Mouse (Mus musculus) heart, embryonic 14.5 days (tissue): ENCODE data around the gene Rab3il1. TPM values are rescaled to one million over a fixed set of nuclear protein-coding genes. Genes with fewer than 3 reads are reported as not detected.

ENCODE experiments used
- ATAC-seq: fragments of 200-750 bp; cut with Nextera tagmentation; 2 replicates; pipeline ENCODE4 v1.8.0; 2017; ENCODE audit warnings: low read depth, moderate TSS enrichment; ENCODE audit not compliant: insufficient number of reproducible peaks, insufficient read depth, low FRiP score
- H3K27ac ChIP-seq, 2 experiments: fragments of 200-500 bp in 1 of 2; fragments of 300-500 bp in 1 of 2; sonication (generic) in 1 of 2; replicated peaks in 1 of 2; 2 replicates each; pipeline ENCODE4 v1.5.1; 2012 to 2014; ENCODE audit warnings: low read depth in 2 of 2, low read length in 2 of 2, control low read depth in 1 of 2, mild to moderate bottlenecking in 1 of 2, mixed read lengths in 1 of 2; ENCODE audit not compliant: control insufficient read depth in 1 of 2, insufficient read depth in 1 of 2
- H3K27me3 ChIP-seq: fragments of 300-500 bp; sonication (generic); 2 replicates; pipeline ENCODE4 v1.6.1; 2014; ENCODE audit warnings: mild to moderate bottlenecking, low read length, control low read depth; ENCODE audit not compliant: control insufficient read depth, insufficient read depth
- H3K36me3 ChIP-seq: fragments of 300-500 bp; sonication (generic); 2 replicates; pipeline ENCODE4 v1.6.1; 2014; ENCODE audit warnings: mild to moderate bottlenecking, control low read depth, low read length, mixed read lengths; ENCODE audit not compliant: control insufficient read depth, insufficient read depth
- H3K4me1 ChIP-seq, 2 experiments: fragments of 200-500 bp in 1 of 2; fragments of 300-500 bp in 1 of 2; sonication (generic) in 1 of 2; 2 replicates each; pipeline ENCODE4 v1.6.1; 2012 to 2014; ENCODE audit warnings: low read length in 2 of 2, control low read depth in 1 of 2, mixed read lengths in 1 of 2; ENCODE audit not compliant: control insufficient read depth in 2 of 2, insufficient read depth in 2 of 2
- H3K4me2 ChIP-seq: fragments of 300-500 bp; sonication (generic); 2 replicates; pipeline ENCODE4 v1.6.1; 2014; ENCODE audit warnings: mild to moderate bottlenecking, low read length
- H3K4me3 ChIP-seq, 2 experiments: fragments of 200-500 bp in 1 of 2; fragments of 300-500 bp in 1 of 2; sonication (generic) in 1 of 2; 2 replicates each; pipeline ENCODE4 v1.5.1; 2012 to 2014; ENCODE audit warnings: low read length in 2 of 2, mild to moderate bottlenecking in 2 of 2, control low read depth in 1 of 2, low read depth in 1 of 2, moderate library complexity in 1 of 2; ENCODE audit not compliant: control insufficient read depth in 1 of 2, insufficient read depth in 1 of 2
- H3K9ac ChIP-seq: fragments of 300-500 bp; sonication (generic); 2 replicates; pipeline ENCODE4 v1.6.1; 2014; ENCODE audit warnings: mild to moderate bottlenecking, low read length
- H3K9me3 ChIP-seq: fragments of 300-500 bp; sonication (generic); 2 replicates; pipeline ENCODE4 v1.6.1; 2016; ENCODE audit warnings: low read length, control low read depth; ENCODE audit not compliant: control insufficient read depth
- WGBS: fragments of 180-500 bp; shearing (Covaris S2); extraction: QIAGEN DNeasy Blood & Tissue Kit; methylation state at CpG from one replicate; pipeline ENCODE4 v1.1.7; 2014; 5-methylcytosine and 5-hydroxymethylcytosine counted together
- polyA plus RNA-seq: library from polyadenylated mRNA; unstranded; fragments of >200 nt; fragmentation: Nextera tagmentation; extraction: Ambion mirVana; gene quantifications from 2 replicates; pipeline ENCODE4 v1.2.1, GENCODE M21; 2014

Gene Rab3il1
- polyA plus RNA-seq, 1 experiment from 2014 or later = 27.6 TPM

DNA sequence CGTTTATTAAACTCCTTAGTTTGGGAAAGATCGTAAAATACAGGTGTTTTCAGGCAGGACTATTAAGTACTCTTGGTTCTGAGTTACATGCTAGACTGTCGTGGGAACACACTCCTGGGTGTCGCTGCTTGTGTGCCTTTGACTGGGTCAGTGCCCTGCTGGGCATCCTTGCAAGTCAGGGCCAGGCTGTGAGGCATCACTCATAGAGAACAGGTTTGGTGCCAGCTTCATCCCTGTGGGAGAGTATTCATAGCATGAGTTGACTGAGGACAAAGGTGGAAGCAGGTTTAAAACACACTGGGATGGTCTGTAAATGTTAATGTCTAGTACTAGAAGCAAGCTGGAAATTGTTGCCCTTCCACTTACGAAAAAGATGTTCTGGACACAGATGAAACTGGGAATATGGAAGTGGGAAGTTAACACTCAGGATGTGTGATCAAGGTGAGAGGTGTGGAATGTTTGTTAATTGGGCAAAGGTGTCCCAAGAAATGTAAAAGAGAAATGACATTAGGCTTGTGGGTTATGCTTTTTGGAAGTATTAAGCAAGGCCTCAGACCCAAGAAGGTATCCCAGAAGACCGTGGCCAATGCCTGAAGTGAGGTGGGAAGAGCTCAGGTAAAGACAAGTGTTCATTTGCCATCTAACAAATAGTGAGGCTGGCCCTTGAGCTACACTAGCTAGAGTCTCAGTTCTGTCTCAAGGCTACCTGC is 16.1 kb upstream of the Rab3il1 start:
- 92% methylated on average over 6 of the region's 6 CpGs for WGBS
- Histone ChIP-seq H3K4me1 (peaks cover 9 to 19% of the 10 kb centered on the region in 2 experiments), H3K27me3 (no peaks in the 10 kb centered on the region), H3K4me3 (no peak overlapping the region), H3K36me3 (peaks cover 31% of the 10 kb centered on the region), H3K27ac (no peak overlapping the region), H3K9ac (no peak overlapping the region), H3K4me2 (no peak overlapping the region), H3K9me3 (no peaks in the 10 kb centered on the region)
- ATAC-seq = no peak

DNA sequence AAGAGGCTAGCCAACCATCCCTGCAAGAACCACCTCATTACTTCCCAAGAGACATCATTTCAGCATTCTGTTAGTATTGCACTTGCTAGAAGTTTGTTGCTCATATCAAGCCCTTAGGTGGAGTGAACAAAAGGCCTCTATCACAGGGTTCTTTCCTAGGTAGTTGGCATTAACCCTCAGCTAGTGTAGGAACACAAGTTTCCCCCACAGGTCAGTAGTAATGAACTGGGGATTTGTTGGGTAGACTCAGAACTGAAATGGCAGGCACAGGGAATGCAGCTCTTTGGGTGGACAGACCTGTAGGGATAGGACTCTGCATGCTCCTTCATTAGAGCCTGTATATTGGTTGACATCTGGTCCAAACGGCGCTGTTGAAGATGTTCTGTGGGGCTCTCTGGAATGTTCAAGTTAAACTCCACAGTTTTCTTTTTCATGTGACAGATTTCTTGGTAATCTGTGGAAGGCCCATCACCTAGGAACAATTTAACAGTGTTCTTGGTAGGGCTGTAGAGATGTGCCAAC is 15.5 kb upstream of the Rab3il1 start:
- Histone ChIP-seq H3K27me3 (no peaks in the 10 kb centered on the region), H3K4me1 (peaks cover 9 to 19% of the 10 kb centered on the region in 2 experiments), H3K9ac (no peak overlapping the region), H3K36me3 (peaks cover 31% of the 10 kb centered on the region), H3K9me3 (no peaks in the 10 kb centered on the region), H3K4me2 (no peak overlapping the region), H3K27ac (no peak overlapping the region), H3K4me3 (no peak overlapping the region)
- WGBS = 93% methylated on average over 2 of the region's 2 CpGs
- ATAC-seq = no peak

DNA sequence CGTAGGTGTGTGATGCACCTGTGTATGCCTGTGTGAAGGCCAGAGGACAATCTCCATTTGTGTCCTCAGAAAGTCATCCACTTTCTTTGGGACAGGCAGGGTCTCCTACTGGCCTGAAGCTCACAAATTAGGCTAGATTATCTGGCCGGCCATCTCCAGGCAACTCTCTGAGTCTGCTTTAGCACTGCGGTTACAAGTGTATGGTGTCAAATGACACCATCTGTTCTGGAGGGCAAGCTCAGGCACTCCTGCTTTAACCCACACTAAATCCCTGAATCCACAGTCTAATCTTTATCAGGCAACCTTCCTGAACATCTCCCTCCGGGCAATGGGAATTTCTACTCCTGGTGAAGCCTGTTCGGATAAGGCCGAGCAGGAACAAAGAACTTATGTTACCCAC is 14.3 kb upstream of the Rab3il1 start:
- H3K4me1 ChIP-seq = peaks cover 2 to 13% of the 10 kb centered on the region in 2 experiments; a peak in 3 of 4 replicates
- 0 out of 2 replicates have a peak overlapping the region, but pooled peaks have one; percentile 11 for H3K9ac ChIP-seq
- no peak overlapping the region for H3K4me3 ChIP-seq
- ATAC-seq = no peak
- no peaks in the 10 kb centered on the region for H3K9me3 ChIP-seq
- H3K27ac ChIP-seq = no peak overlapping the region
- peaks cover 31% of the 10 kb centered on the region for H3K36me3 ChIP-seq
- WGBS = 31% methylated on average over 6 of the region's 6 CpGs
- no peaks in the 10 kb centered on the region for H3K27me3 ChIP-seq
- H3K4me2 ChIP-seq = no peak overlapping the region

DNA sequence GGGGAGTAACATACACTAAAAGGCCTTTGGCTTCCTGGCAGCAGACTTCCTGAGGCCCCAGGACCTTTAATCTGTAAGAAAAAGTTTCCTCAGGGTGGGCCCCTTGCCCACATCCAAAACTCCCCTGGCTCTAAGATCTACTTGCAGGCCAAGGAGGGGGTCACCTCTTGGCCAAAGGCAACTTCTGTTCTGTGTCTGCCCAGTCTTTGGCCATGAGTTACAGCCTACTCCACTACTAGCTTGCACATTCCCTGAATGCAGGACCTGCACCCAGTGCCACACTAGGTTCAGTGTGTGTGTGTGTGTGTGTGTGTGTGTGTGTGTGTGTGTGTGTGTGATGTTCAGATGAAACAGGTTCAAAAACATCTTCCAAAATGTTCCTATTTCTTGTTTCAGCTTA is 13.9 kb upstream of the Rab3il1 start:
- Histone ChIP-seq H3K36me3 (peaks cover 31% of the 10 kb centered on the region), H3K4me1 (peaks cover 2 to 13% of the 10 kb centered on the region in 2 experiments; a peak in 3 of 4 replicates), H3K27ac (no peak overlapping the region), H3K9me3 (no peaks in the 10 kb centered on the region), H3K27me3 (no peaks in the 10 kb centered on the region), H3K4me2 (no peak overlapping the region), H3K9ac (0 out of 2 replicates have a peak overlapping the region, but pooled peaks have one; percentile 11), H3K4me3 (no peak overlapping the region)
- no peak for ATAC-seq

- peaks cover 5 to 13% of the 10 kb centered on the region in 2 experiments for H3K4me1 ChIP-seq
- no peak for ATAC-seq
- no peak overlapping the region for H3K4me3 ChIP-seq
- no peaks in the 10 kb centered on the region for H3K27me3 ChIP-seq
- 58% methylated on average over 17 of the region's 17 CpGs for WGBS
- H3K36me3 ChIP-seq = peaks cover 24% of the 10 kb centered on the region
- no peak overlapping the region for H3K9ac ChIP-seq
- no peak overlapping the region for H3K4me2 ChIP-seq
- no peak overlapping the region for H3K27ac ChIP-seq
- H3K9me3 ChIP-seq = no peaks in the 10 kb centered on the region
Measured at GRCm38 (mm10) chr19:9989171-9989883, 12.1 kb upstream of the Rab3il1 start.

DNA sequence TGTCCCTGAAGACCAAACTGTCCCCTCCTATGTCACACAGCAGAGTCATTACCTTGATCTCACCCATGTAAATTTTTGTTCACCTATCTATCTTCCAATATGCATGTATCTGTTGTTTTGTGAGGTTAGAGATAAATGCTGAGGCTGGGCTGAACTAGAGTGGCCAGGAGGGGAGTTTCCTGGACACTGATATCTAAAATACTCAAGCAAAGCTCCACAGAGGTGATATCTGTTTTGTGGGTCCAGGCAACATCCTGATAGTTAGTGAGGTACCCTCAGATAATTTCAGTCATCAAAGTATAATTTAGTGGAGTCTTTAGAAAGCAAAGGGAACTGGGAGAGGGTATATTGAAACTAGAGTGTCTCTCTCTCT is 11.6 kb upstream of the Rab3il1 start:
- Histone ChIP-seq H3K36me3 (peaks cover 18% of the 10 kb centered on the region), H3K9ac (no peak overlapping the region), H3K27me3 (no peaks in the 10 kb centered on the region), H3K4me3 (no peak overlapping the region), H3K4me1 (peaks cover 5 to 12% of the 10 kb centered on the region in 2 experiments), H3K27ac (no peak overlapping the region), H3K9me3 (no peaks in the 10 kb centered on the region), H3K4me2 (no peak overlapping the region)
- no peak for ATAC-seq

- no peaks in the 10 kb centered on the region for H3K27me3 ChIP-seq
- ATAC-seq = no peak
Measured at GRCm38 (mm10) chr19:9991304-9991703, 10.2 kb upstream of the Rab3il1 start.

More at GRCm38 (mm10) chr19:9991304-9991703, 10.2 kb upstream of the Rab3il1 start:
- no peaks in the 10 kb centered on the region for H3K9me3 ChIP-seq
- peaks cover 4% of the 10 kb centered on the region; the same call in 1 of the 2 replicates for H3K36me3 ChIP-seq
- H3K4me2 ChIP-seq = no peak overlapping the region
- peaks cover 5 to 12% of the 10 kb centered on the region in 2 experiments for H3K4me1 ChIP-seq
- H3K9ac ChIP-seq = no peak overlapping the region
- 25% methylated on average over 5 of the region's 5 CpGs for WGBS
- no peak overlapping the region for H3K4me3 ChIP-seq
- H3K27ac ChIP-seq = no peak overlapping the region
